Mouse (Mus musculus) lung, embryonic 15.5 days (tissue): ENCODE measurements around the gene D430042O09Rik. TPM values are rescaled to one million over a fixed set of nuclear protein-coding genes. Genes with fewer than 3 reads are reported as not detected.

Experiments
- polyA plus RNA-seq: library from polyadenylated mRNA; unstranded; fragments of >200 nt; fragmentation: Nextera tagmentation; extraction: Ambion mirVana; gene quantifications from 2 replicates; pipeline ENCODE4 v1.2.1, GENCODE M21; 2015

The D430042O09Rik gene
- polyA plus RNA-seq, 1 experiment from 2014 or later: 8.0 TPM

Other genes with a start within 250 kb of the D430042O09Rik start
- 157 and 164 TPM in 2 replicates for gene Nsmce1, start 216.3 kb upstream of the D430042O09Rik start, polyA plus RNA-seq
- gene Il4ra, start 155.8 kb upstream of the D430042O09Rik start, polyA plus RNA-seq: 15.3 and 16.5 TPM in 2 replicates
- gene Il21r, start 104.5 kb upstream of the D430042O09Rik start, polyA plus RNA-seq: 0.30 and 0.74 TPM in 2 replicates
- 27.7 and 29.5 TPM in 2 replicates for gene Gtf3c1, start 108 bp upstream of the D430042O09Rik start, polyA plus RNA-seq